Mouse (Mus musculus) forebrain, postnatal 0 days (tissue): ENCODE measurements at regions not wholly inside any gene's neighbourhood (a gene's known extent, or its start where the extent isn't known, plus 50 kb on each side); places are given as distances from the start of the nearest gene placed in this dataset.

Experiments used
- ATAC-seq: fragments of 200-750 bp; cut with Nextera tagmentation; 2 replicates; pipeline ENCODE4 v1.8.0; 2017; ENCODE audit warnings: mild to moderate bottlenecking, moderate library complexity
- DNase-seq: peaks from one replicate; pipeline ENCODE4 v3.0.0-alpha.2; 2015
- H3K27ac ChIP-seq: fragments of 300-500 bp; sonication (generic); 2 replicates; pipeline ENCODE4 v1.5.1; 2014; ENCODE audit warnings: low read depth, mild to moderate bottlenecking, antibody characterized with exemption, low read length, moderate library complexity, mixed read lengths
- H3K27me3 ChIP-seq: fragments of 300-500 bp; sonication (generic); 2 replicates; pipeline ENCODE4 v1.6.1; 2014; ENCODE audit warnings: mild to moderate bottlenecking, low read length, mixed read lengths; ENCODE audit not compliant: insufficient read depth
- H3K36me3 ChIP-seq: fragments of 300-500 bp; sonication (generic); 2 replicates; pipeline ENCODE4 v1.6.1; 2014; ENCODE audit warnings: mild to moderate bottlenecking, moderate library complexity; ENCODE audit not compliant: insufficient read depth
- H3K4me1 ChIP-seq: fragments of 300-500 bp; sonication (generic); 2 replicates; pipeline ENCODE4 v1.6.1; 2014; ENCODE audit warnings: antibody characterized with exemption; ENCODE audit not compliant: insufficient read depth
- H3K4me2 ChIP-seq: fragments of 300-500 bp; sonication (generic); 2 replicates; pipeline ENCODE4 v1.6.1; 2014; ENCODE audit warnings: low read depth, mild to moderate bottlenecking, moderate library complexity
- H3K4me3 ChIP-seq: fragments of 300-500 bp; sonication (generic); 2 replicates; pipeline ENCODE4 v1.5.1; 2014; ENCODE audit warnings: low read depth, low read length, mixed read lengths
- H3K9ac ChIP-seq: fragments of 300-500 bp; sonication (generic); 2 replicates; pipeline ENCODE4 v1.6.1; 2014; ENCODE audit warnings: mild to moderate bottlenecking
- H3K9me3 ChIP-seq: fragments of 300-500 bp; sonication (generic); 2 replicates; pipeline ENCODE4 v1.6.1; 2016; ENCODE audit warnings: low read length
- CTCF ChIP-seq: sonication (generic); IDR thresholded peaks from 2 replicates; pipeline ENCODE4 v1.5.1; 2016; ENCODE audit warnings: antibody characterized with exemption, control low read depth, low read depth
- WGBS: fragments of 180-500 bp; shearing (Covaris S2); extraction: QIAGEN DNeasy Blood & Tissue Kit; methylation state at CpG from one replicate; pipeline ENCODE4 v1.1.7; 2014; 5-methylcytosine and 5-hydroxymethylcytosine counted together

DNA sequence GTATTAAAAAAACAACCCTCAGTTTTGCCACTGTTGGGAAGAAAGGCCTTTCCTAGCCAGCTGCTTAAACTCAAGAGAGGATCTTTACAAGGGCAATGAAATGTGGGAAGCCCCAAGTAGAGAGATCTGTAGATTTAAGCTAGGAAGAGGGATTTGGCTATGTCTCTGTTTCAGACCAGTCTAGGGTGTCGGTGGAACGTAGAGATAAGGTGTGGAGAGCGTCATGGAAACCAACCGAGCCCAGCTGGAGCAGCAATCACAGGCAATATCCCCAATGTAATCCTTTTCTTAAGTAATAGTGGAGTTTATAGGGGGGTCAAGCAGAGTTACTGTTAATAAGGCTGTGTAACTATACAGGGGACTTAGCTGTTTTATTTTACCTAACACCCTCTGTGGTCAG, 204.6 kb upstream of the Mme start:
- 86% methylated on average over 4 of the region's 4 CpGs for WGBS
- Histone ChIP-seq H3K36me3 (no peaks in the 10 kb centered on the region), H3K9ac (no peak overlapping the region), H3K4me3 (no peak overlapping the region), H3K27me3 (no peaks in the 10 kb centered on the region), H3K4me2 (no peak overlapping the region), H3K9me3 (no peaks in the 10 kb centered on the region), H3K27ac (no peak overlapping the region), H3K4me1 (no peaks in the 10 kb centered on the region)
- no peak for ATAC-seq
- DNase-seq, result no peak
- no peak for TF ChIP-seq CTCF

DNA sequence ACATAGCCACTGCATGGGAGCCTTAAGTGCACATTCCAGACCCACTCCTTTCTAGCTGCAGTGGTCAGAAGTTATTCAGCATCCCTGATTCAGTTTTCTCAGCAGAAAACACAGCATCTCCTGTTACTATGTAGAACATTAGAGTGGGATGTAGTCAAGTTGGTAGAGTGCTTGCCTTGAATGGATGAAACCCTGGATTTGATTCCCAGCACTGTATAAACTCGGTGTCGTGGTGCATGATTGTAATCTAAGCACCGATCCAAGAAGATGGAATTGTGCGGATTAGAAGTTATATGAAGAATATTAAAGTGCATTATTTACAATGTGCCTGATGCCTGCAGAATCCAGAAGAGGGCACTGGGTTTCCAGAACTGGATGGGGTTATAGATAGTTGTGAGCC, 170.6 kb upstream of the Mme start:
- WGBS, result 94% methylated on average over 4 of the region's 4 CpGs
- Histone ChIP-seq H3K27ac (no peak overlapping the region), H3K9ac (no peak overlapping the region), H3K36me3 (no peaks in the 10 kb centered on the region), H3K9me3 (no peaks in the 10 kb centered on the region), H3K4me3 (no peak overlapping the region), H3K4me2 (no peak overlapping the region), H3K4me1 (no peaks in the 10 kb centered on the region), H3K27me3 (no peaks in the 10 kb centered on the region)
- no peak for TF ChIP-seq CTCF
- no peak for DNase-seq
- no peak for ATAC-seq

DNA sequence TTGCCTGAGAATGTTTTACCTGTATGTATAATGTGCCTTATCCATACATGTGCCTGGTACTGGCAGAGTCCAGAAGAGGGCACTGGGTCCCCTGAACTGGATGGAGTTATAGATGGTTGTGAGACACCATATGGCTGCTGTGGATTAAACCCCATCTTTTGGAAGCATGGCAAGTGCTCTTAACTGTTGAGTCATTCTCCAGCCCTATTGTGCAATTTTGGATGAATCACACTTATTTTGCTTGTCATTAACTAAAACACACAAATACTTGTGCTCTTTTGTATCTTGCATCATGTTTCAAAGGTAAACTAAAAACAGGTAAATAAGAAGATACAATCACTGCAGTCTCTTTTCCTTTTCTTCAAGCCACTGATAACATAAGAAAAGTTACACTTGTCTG, 168.3 kb upstream of the Mme start:
- Histone ChIP-seq H3K36me3 (no peaks in the 10 kb centered on the region), H3K27ac (no peak overlapping the region), H3K9ac (no peak overlapping the region), H3K9me3 (no peaks in the 10 kb centered on the region), H3K4me3 (no peak overlapping the region), H3K4me1 (no peaks in the 10 kb centered on the region), H3K4me2 (no peak overlapping the region), H3K27me3 (no peaks in the 10 kb centered on the region)
- no peak for TF ChIP-seq CTCF
- ATAC-seq (no peak), DNase-seq (no peak)

DNA sequence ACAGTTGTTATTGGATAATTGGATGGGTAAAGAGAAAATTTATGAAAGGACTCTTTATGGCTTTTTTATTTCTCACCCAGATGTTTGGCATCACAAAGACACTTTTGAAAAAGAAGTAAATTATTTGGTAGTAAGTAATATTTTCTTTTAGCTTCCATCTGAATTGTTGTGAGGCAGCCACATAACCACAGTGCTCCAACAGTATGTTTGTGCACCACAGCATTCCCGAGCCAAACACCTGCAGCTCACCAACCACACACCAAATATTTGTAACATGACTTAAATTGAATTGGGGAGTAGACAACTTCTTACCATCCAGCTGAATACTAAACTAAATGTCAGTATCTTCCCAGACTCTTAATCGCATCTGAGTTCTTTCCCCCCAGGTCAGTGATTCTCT, 163.2 kb upstream of the Mme start:
- DNase-seq (no peak), ATAC-seq (no peak)
- H3K4me2 ChIP-seq, result no peak overlapping the region
- no peaks in the 10 kb centered on the region for H3K4me1 ChIP-seq
- H3K27ac ChIP-seq, result no peak overlapping the region
- H3K36me3 ChIP-seq, result no peaks in the 10 kb centered on the region
- H3K9ac ChIP-seq, result no peak overlapping the region
- no peak for TF ChIP-seq CTCF
- no peak overlapping the region for H3K4me3 ChIP-seq
- no peaks in the 10 kb centered on the region for H3K27me3 ChIP-seq
- no peaks in the 10 kb centered on the region for H3K9me3 ChIP-seq
- 89% methylated on average over 2 of the region's 2 CpGs for WGBS

DNA sequence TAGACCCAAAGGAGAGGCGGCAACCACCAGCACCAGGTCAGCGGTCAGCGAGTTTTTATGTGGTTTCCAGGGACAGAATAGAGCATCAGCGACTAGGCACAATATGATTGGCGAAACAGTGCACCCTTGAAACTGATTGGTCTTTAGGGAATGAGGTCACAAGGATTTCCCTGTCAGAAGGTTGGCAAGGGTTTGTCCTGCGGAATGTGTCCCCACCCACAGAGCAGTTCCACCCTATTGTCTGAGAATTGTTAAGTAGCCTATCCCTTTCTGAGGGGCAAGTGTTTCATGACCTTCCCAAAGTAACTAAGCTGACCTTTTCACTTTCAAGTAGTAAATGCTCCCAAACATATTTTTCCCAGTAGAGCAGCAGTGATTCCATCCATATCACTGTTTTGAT, 159.2 kb upstream of the Mme start:
- DNase-seq, result no peak
- Histone ChIP-seq H3K36me3 (no peaks in the 10 kb centered on the region), H3K4me3 (no peak overlapping the region), H3K27ac (no peak overlapping the region), H3K4me2 (no peak overlapping the region), H3K9ac (no peak overlapping the region), H3K27me3 (no peaks in the 10 kb centered on the region), H3K4me1 (no peaks in the 10 kb centered on the region), H3K9me3 (no peaks in the 10 kb centered on the region)
- WGBS, result 97% methylated on average over 6 of the region's 6 CpGs
- no peak for TF ChIP-seq CTCF
- no peak for ATAC-seq

DNA sequence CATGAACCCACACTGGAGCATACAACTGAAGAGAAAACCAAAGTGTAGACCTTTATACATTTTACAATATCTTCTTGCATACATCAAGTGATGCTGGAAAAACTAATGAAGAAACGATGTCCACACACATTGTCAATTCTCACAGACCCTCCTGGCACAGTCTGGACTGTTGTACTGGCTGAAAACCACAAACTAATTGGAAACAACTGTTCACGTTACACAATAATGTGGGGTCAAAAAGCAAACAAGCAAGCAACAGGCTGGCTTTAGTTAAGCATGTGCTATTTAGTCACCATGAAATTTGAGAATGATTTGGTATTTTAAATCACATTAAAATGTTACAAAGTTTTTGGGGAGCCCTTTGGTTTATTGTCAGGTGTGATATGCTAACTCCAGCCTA, 155.9 kb upstream of the Mme start:
- Histone ChIP-seq H3K9me3 (no peaks in the 10 kb centered on the region), H3K27ac (no peak overlapping the region), H3K4me2 (no peak overlapping the region), H3K4me3 (no peak overlapping the region), H3K9ac (no peak overlapping the region), H3K4me1 (no peaks in the 10 kb centered on the region), H3K27me3 (no peaks in the 10 kb centered on the region), H3K36me3 (no peaks in the 10 kb centered on the region)
- 69% methylated on average over 2 of the region's 2 CpGs for WGBS
- ATAC-seq (no peak), DNase-seq (no peak)
- no peak for TF ChIP-seq CTCF

DNA sequence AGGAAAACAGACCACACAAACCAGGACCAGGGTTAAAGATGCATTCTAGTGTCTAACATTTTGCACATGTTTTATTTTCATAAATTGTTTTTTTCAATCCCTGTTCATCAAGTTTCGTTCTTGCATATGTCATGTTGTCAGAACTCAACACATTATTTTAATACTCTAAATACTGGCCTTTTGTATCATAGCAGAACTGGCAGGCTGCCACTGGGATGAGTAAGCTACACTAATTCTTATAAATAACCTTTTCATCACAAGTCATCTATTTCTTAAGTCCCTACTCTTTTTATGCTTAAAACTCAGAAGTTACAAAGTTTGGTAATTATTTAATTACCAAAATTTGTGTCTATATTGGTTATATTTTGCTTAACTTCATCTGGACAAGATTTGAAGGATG, 148.4 kb upstream of the Mme start:
- no peaks in the 10 kb centered on the region for H3K4me1 ChIP-seq
- H3K9me3 ChIP-seq, result no peaks in the 10 kb centered on the region
- H3K36me3 ChIP-seq, result no peaks in the 10 kb centered on the region
- H3K9ac ChIP-seq, result no peak overlapping the region
- no peak overlapping the region for H3K4me2 ChIP-seq
- H3K4me3 ChIP-seq, result no peak overlapping the region
- no peak overlapping the region for H3K27ac ChIP-seq
- ATAC-seq (no peak), DNase-seq (no peak)
- no peaks in the 10 kb centered on the region for H3K27me3 ChIP-seq
- TF ChIP-seq CTCF, result no peak
- 69% methylated on average over 1 of the region's 1 CpGs for WGBS

DNA sequence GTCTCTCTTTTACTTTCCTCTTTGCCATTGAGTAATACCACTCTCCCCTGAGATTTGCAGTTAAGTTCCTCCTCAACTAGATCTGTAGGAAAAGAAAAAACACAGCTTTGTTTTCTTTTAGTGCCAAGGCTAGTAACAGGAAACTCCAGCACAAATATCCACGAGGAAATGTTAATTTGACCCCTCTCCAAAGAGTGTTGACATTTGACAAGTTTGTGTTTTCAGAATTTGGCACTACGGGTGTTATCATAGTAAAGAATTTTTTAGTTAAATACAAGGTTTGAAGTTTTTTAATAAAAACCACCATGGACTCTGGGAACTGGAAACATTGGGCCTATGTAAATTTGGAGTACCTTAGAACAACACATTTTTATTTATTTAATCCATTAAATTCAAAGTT, 126.1 kb upstream of the Mme start:
- Histone ChIP-seq H3K4me3 (no peak overlapping the region), H3K27me3 (no peaks in the 10 kb centered on the region), H3K4me1 (no peaks in the 10 kb centered on the region), H3K4me2 (no peak overlapping the region), H3K36me3 (no peaks in the 10 kb centered on the region), H3K27ac (no peak overlapping the region), H3K9ac (no peak overlapping the region), H3K9me3 (no peaks in the 10 kb centered on the region)
- DNase-seq, result no peak
- TF ChIP-seq CTCF, result no peak
- 68% methylated on average over 2 of the region's 2 CpGs for WGBS
- ATAC-seq, result no peak
